Mouse (Mus musculus) bone marrow, adult 2 months (tissue): ENCODE results near the gene Slc35f5.

Experiments
- CTCF ChIP-seq: fragments of 200-500 bp; IDR thresholded peaks from 2 replicates; pipeline ENCODE4 v1.5.1; 2011; ENCODE audit warnings: low read length, control low read depth; ENCODE audit not compliant: control insufficient read depth, insufficient read depth
- POLR2A ChIP-seq: fragments of 200-500 bp; IDR thresholded peaks from 2 replicates; pipeline ENCODE4 v1.6.1; 2011; ENCODE audit warnings: low read depth, mild to moderate bottlenecking, control low read depth, low read length, borderline replicate concordance; ENCODE audit not compliant: control insufficient read depth

DNA sequence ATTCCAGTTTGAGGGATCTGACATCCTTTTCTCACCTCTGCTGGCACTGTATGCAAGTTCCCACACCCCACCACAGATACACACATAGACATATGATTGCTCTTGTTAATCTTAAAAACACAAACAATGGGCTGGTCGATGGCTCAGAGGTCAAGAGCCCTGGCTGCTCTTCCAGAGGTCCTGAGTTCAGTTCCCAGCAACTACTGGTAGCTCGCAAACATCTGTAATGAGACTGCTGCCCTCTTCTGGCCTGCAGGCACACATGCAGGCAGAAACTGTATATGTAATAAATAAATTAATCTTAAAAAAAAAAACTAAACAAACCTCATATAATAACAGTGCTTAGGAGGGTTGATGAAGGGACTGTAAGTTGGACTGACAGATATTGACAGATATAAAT lies 13.8 kb downstream of the Slc35f5 start:
- TF ChIP-seq POLR2A (no peak), CTCF (peak; percentile 61)
